In the genomic region with DNA sequence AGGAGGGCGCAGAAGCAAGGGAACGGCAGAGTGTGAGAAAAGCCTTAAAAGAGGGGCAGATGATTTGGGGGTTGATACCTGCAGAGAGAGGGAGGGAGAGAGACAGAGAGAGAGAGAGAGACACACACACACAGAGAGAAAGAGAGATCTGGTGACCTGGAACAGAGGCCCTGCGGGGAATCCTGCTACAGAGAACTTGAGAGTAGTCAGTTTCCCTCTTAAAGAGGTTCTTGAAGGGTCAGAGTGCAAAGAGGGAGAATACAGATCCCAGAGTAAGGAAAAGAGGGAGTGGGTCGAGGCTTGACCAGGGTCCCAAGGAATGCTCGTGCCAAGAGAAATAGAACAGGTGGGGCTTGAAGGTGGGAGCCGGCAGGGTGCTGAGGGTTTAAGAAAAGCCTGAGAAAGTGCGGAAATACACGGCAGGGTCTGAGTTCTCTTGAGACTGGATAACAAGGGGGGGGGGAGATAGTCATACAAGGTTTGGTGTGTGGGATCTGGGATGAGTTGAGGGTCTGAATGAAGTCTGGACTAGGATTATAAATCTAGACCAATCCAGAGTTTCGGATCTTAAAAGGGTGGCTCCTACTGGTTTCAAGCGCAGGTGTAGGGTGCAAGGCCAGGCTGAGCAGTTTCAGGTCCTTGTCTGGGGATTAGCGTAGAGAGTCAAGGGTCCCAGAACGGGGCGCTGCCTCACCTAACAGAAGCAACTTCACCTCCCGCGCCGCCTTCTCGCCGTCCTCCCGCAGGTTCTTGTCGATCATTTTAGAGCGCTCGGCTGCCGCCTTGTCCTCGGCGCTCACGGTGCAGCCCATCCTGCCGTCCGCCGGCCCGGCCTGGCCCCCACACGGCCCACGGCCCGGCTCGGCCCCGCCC, we compare ENCODE assay signal across 8 mouse cellular contexts. TPM values are rescaled to one million over a fixed set of nuclear protein-coding genes. Genes with fewer than 3 reads are reported as not detected.
DNase-seq lines count a peak whose midpoint lies in the region; ATAC-seq and TF ChIP-seq lines count a peak whose summit lies in the region.

No protein-coding gene starts in this region.

- no peaks in the 10 kb centered on the region for H3K27me3 ChIP-seq in testis, adult 2 months (ENCODE audit: control insufficient read depth, insufficient read depth, low read length)
- H3K27me3 ChIP-seq in intestine, embryonic 16.5 days (replicated peaks; ENCODE audit: control insufficient read depth, insufficient read depth, low read length) = no peaks in the 10 kb centered on the region
- H3K27me3 ChIP-seq in neural tube, embryonic 15.5 days (replicated peaks) = no peaks in the 10 kb centered on the region

- peaks cover 41% of the 10 kb centered on the region for H3K4me1 ChIP-seq in testis, adult 2 months (ENCODE audit: control insufficient read depth, insufficient read depth, low read length)
- peaks cover 45% of the 10 kb centered on the region for H3K4me1 ChIP-seq in intestine, embryonic 16.5 days (ENCODE audit: control insufficient read depth, insufficient read depth, low read length)
- peaks cover 73% of the 10 kb centered on the region for H3K4me1 ChIP-seq in neural tube, embryonic 15.5 days

- no peaks in the 10 kb centered on the region for H3K9me3 ChIP-seq in intestine, embryonic 16.5 days (ENCODE audit: control insufficient read depth, low read length)
- no peaks in the 10 kb centered on the region for H3K9me3 ChIP-seq in neural tube, embryonic 15.5 days (replicated peaks)

- ATAC-seq in intestine, embryonic 16.5 days = peak; percentile 6; the same call in 1 of the 2 replicates
- no peak for ATAC-seq in neural tube, embryonic 15.5 days (ENCODE audit: low FRiP score)

- H3K36me3 ChIP-seq in testis, adult 2 months (ENCODE audit: control insufficient read depth, insufficient read depth, low read length) = no peaks in the 10 kb centered on the region
- H3K36me3 ChIP-seq in intestine, embryonic 16.5 days (ENCODE audit: control insufficient read depth, insufficient read depth, low read length) = no peaks in the 10 kb centered on the region
- H3K36me3 ChIP-seq in neural tube, embryonic 15.5 days = no peaks in the 10 kb centered on the region

- peak; percentile 42 for DNase-seq in cerebellum, adult 11-12 months
- no peak for DNase-seq in cerebellum, postnatal 36 days
- no peak for DNase-seq in testis, postnatal 10 days (ENCODE audit: low spot score)
- DNase-seq in natural killer cell, adult 2 months (ENCODE audit: low spot score in 2 of 2) = no peak
- no peak for DNase-seq in left cerebral cortex, adult 11 months (ENCODE audit: low spot score)

- peak overlapping the region; percentile 97 for H3K4me2 ChIP-seq in intestine, embryonic 16.5 days (ENCODE audit: low read depth, low read length)
- H3K4me2 ChIP-seq in neural tube, embryonic 15.5 days = peak overlapping the region; percentile 85

- 2% methylated on average over 35 of the region's 35 CpGs for WGBS in intestine, embryonic 16.5 days
- under 1% methylated on average over 35 of the region's 35 CpGs for WGBS in neural tube, embryonic 15.5 days

- peak overlapping the region; percentile 90 for H3K9ac ChIP-seq in intestine, embryonic 16.5 days (ENCODE audit: low read depth, low read length)
- H3K9ac ChIP-seq in neural tube, embryonic 15.5 days (replicated peaks) = peak overlapping the region; percentile 87

- peak overlapping the region; percentile 99 for H3K27ac ChIP-seq in testis, adult 2 months (ENCODE audit: control insufficient read depth, insufficient read depth, low read depth, low read length)
- H3K27ac ChIP-seq in intestine, embryonic 16.5 days (ENCODE audit: low read length) = peak overlapping the region; percentile 91
- H3K27ac ChIP-seq in neural tube, embryonic 15.5 days (replicated peaks) = peak overlapping the region; percentile 89

- H3K4me3 ChIP-seq in testis, adult 2 months (ENCODE audit: control insufficient read depth, low read depth, low read length) = peak overlapping the region; percentile 91
- peak overlapping the region; percentile 84 for H3K4me3 ChIP-seq in intestine, embryonic 16.5 days (ENCODE audit: low read length)
- peak overlapping the region; percentile 85 for H3K4me3 ChIP-seq in neural tube, embryonic 15.5 days (replicated peaks)

- no peak; the same call in 1 of the 2 replicates for TF ChIP-seq POLR2A in testis, adult 2 months (IDR thresholded peaks at IDR 0.05; ENCODE audit: control insufficient read depth, low read depth, low read length)

- no peak for TF ChIP-seq CTCF in testis, adult 2 months (IDR thresholded peaks at IDR 0.05; ENCODE audit: control insufficient read depth, insufficient read depth, insufficient replicate concordance, low read depth, low read length)

RNA-seq across cellular contexts. Expression of a gene that starts 0.5 kb away (rescaled TPM):
- 87.7 and 103 TPM in 2 replicates for polyA plus RNA-seq in testis, adult 2 months (2012; rRNA removed)
- 301 and 311 TPM in 2 replicates for polyA plus RNA-seq in intestine, embryonic 16.5 days (2015; fragmentation: Nextera tagmentation; extraction: Ambion mirVana)
- polyA plus RNA-seq in neural tube, embryonic 15.5 days (2015; fragmentation: Nextera tagmentation; extraction: Ambion mirVana) = 262 and 325 TPM in 2 replicates

RNA-seq across cellular contexts. Expression of a gene that starts 25.6 kb away (rescaled TPM):
- polyA plus RNA-seq in testis, adult 2 months (2012; rRNA removed) = 2.1 and 4.1 TPM in 2 replicates
- polyA plus RNA-seq in intestine, embryonic 16.5 days (2015; fragmentation: Nextera tagmentation; extraction: Ambion mirVana) = 50.4 and 54.9 TPM in 2 replicates
- 6.6 and 9.7 TPM in 2 replicates for polyA plus RNA-seq in neural tube, embryonic 15.5 days (2015; fragmentation: Nextera tagmentation; extraction: Ambion mirVana)

RNA-seq across cellular contexts. Expression of a gene that starts 34.7 kb away (rescaled TPM):
- polyA plus RNA-seq in testis, adult 2 months (2012; rRNA removed) = 0.10 and 0.32 TPM in 2 replicates
- polyA plus RNA-seq in intestine, embryonic 16.5 days (2015; fragmentation: Nextera tagmentation; extraction: Ambion mirVana) = 10.1 TPM in 2 replicates
- polyA plus RNA-seq in neural tube, embryonic 15.5 days (2015; fragmentation: Nextera tagmentation; extraction: Ambion mirVana) = 35.1 and 35.4 TPM in 2 replicates

RNA-seq across cellular contexts. Expression of a gene that starts 44.9 kb away (rescaled TPM):
- 0.05 and 0.12 TPM in 2 replicates for polyA plus RNA-seq in testis, adult 2 months (2012; rRNA removed)
- polyA plus RNA-seq in intestine, embryonic 16.5 days (2015; fragmentation: Nextera tagmentation; extraction: Ambion mirVana) = 0.98 and 1.6 TPM in 2 replicates
- polyA plus RNA-seq in neural tube, embryonic 15.5 days (2015; fragmentation: Nextera tagmentation; extraction: Ambion mirVana) = 2.5 and 2.9 TPM in 2 replicates

RNA-seq across cellular contexts. Expression of a gene that starts 47.2 kb away (rescaled TPM):
- 16.4 and 20.5 TPM in 2 replicates for polyA plus RNA-seq in testis, adult 2 months (2012; rRNA removed)
- polyA plus RNA-seq in intestine, embryonic 16.5 days (2015; fragmentation: Nextera tagmentation; extraction: Ambion mirVana) = 79.0 and 89.6 TPM in 2 replicates
- 14.4 and 25.2 TPM in 2 replicates for polyA plus RNA-seq in neural tube, embryonic 15.5 days (2015; fragmentation: Nextera tagmentation; extraction: Ambion mirVana)
